Mouse (Mus musculus) testis, postnatal 14 days (tissue): Measurements from ENCODE around the gene Agrp.

ENCODE experiments used
- DNase-seq: peaks from one replicate; pipeline ENCODE4 v3.0.0; 2021; ENCODE audit warnings: low spot score

Gene Agrp

GRCm38 (mm10) chr8:105549506-105549905 is 87.7 kb downstream of the Agrp start:
- no peak for DNase-seq

- no peak for DNase-seq
These were observed 90.5 kb downstream of the Agrp start for GRCm38 (mm10) chr8:105546384-105547350.

- DNase-seq = no peak
These were observed 91.9 kb downstream of the Agrp start for GRCm38 (mm10) chr8:105545249-105545648.

GRCm38 (mm10) chr8:105544544-105545205 is 92.5 kb downstream of the Agrp start:
- no peak for DNase-seq

GRCm38 (mm10) chr8:105543703-105544102 is 93.5 kb downstream of the Agrp start:
- DNase-seq = no peak

GRCm38 (mm10) chr8:105542808-105543207 is 94.4 kb downstream of the Agrp start:
- no peak for DNase-seq

GRCm38 (mm10) chr8:105542032-105542656 is 95.0 kb downstream of the Agrp start:
- no peak for DNase-seq

GRCm38 (mm10) chr8:105538940-105539339 is 98.3 kb downstream of the Agrp start:
- DNase-seq = no peak

- no peak for DNase-seq
These were observed 100.0 kb downstream of the Agrp start for GRCm38 (mm10) chr8:105537011-105537677.

GRCm38 (mm10) chr8:105536546-105536945 is 100.6 kb downstream of the Agrp start:
- DNase-seq = no peak

GRCm38 (mm10) chr8:105533892-105534329 is 103.3 kb downstream of the Agrp start:
- no peak for DNase-seq

- no peak for DNase-seq
These were observed 103.8 kb downstream of the Agrp start for GRCm38 (mm10) chr8:105533439-105533838.

- DNase-seq = no peak
These were observed 105.4 kb downstream of the Agrp start for GRCm38 (mm10) chr8:105531774-105532173.

- DNase-seq = no peak
These were observed 107.9 kb downstream of the Agrp start for GRCm38 (mm10) chr8:105529271-105529670.

- DNase-seq = no peak
These were observed 109.0 kb downstream of the Agrp start for GRCm38 (mm10) chr8:105528206-105528605.

GRCm38 (mm10) chr8:105527110-105527509 is 110.1 kb downstream of the Agrp start:
- no peak for DNase-seq

- DNase-seq = no peak
These were observed 114.3 kb downstream of the Agrp start for GRCm38 (mm10) chr8:105522890-105523289.

GRCm38 (mm10) chr8:105521995-105522769 is 115.0 kb downstream of the Agrp start:
- no peak for DNase-seq

GRCm38 (mm10) chr8:105521061-105521460 is 116.1 kb downstream of the Agrp start:
- no peak for DNase-seq

- no peak for DNase-seq
These were observed 116.7 kb downstream of the Agrp start for GRCm38 (mm10) chr8:105520521-105520920.

GRCm38 (mm10) chr8:105519591-105519990 is 117.6 kb downstream of the Agrp start:
- no peak for DNase-seq
